Mouse (Mus musculus) limb, embryonic 12.5 days (tissue): ENCODE data around the gene Nfkbil1. TPM values are rescaled to one million over a fixed set of nuclear protein-coding genes. Genes with fewer than 3 reads are reported as not detected.
A peak's percentile ranks its signal among the peaks of the same experiment; 100 is the strongest.

ENCODE experiments used
- ATAC-seq: fragments of 200-750 bp; cut with Nextera tagmentation; 2 replicates; pipeline ENCODE4 v1.8.0; 2017; ENCODE audit warnings: low read depth, moderate TSS enrichment; ENCODE audit not compliant: insufficient number of reproducible peaks, insufficient read depth, low FRiP score, low TSS enrichment
- H3K27ac ChIP-seq: fragments of 300-500 bp; sonication (generic); 2 replicates; pipeline ENCODE4 v1.5.1; 2016; ENCODE audit warnings: mild to moderate bottlenecking, moderate library complexity
- H3K27me3 ChIP-seq: fragments of 300-500 bp; sonication (generic); 2 replicates; pipeline ENCODE4 v1.6.1; 2016; ENCODE audit warnings: mild to moderate bottlenecking, moderate library complexity
- H3K36me3 ChIP-seq: fragments of 300-500 bp; sonication (generic); 2 replicates; pipeline ENCODE4 v1.6.1; 2016; ENCODE audit warnings: mild to moderate bottlenecking, moderate library complexity
- H3K4me1 ChIP-seq: fragments of 300-500 bp; sonication (generic); replicated peaks from 2 replicates; pipeline ENCODE4 v1.6.1; 2016
- H3K4me2 ChIP-seq: fragments of 300-500 bp; sonication (generic); 2 replicates; pipeline ENCODE4 v1.6.1; 2016; ENCODE audit warnings: mild to moderate bottlenecking, moderate library complexity
- H3K4me3 ChIP-seq: fragments of 300-500 bp; sonication (generic); replicated peaks from 2 replicates; pipeline ENCODE4 v1.5.1; 2016; ENCODE audit warnings: mild to moderate bottlenecking
- H3K9ac ChIP-seq: fragments of 300-500 bp; sonication (generic); replicated peaks from 2 replicates; pipeline ENCODE4 v1.6.1; 2016; ENCODE audit warnings: mild to moderate bottlenecking, moderate library complexity
- H3K9me3 ChIP-seq: fragments of 300-500 bp; sonication (generic); 2 replicates; pipeline ENCODE4 v1.6.1; 2016; ENCODE audit warnings: mild to moderate bottlenecking, moderate library complexity
- WGBS: fragments of 180-500 bp; shearing (Covaris S2); methylation state at CpG from one replicate; pipeline ENCODE4 v1.1.7; 2016; 5-methylcytosine and 5-hydroxymethylcytosine counted together
- polyA plus RNA-seq: library from polyadenylated mRNA; unstranded; fragments of >200 nt; fragmentation: Nextera tagmentation; extraction: Ambion mirVana; gene quantifications from 2 replicates; pipeline ENCODE4 v1.2.1, GENCODE M21; 2016

The Nfkbil1 gene
- polyA plus RNA-seq, 1 experiment from 2014 or later: 13.3 TPM

DNA sequence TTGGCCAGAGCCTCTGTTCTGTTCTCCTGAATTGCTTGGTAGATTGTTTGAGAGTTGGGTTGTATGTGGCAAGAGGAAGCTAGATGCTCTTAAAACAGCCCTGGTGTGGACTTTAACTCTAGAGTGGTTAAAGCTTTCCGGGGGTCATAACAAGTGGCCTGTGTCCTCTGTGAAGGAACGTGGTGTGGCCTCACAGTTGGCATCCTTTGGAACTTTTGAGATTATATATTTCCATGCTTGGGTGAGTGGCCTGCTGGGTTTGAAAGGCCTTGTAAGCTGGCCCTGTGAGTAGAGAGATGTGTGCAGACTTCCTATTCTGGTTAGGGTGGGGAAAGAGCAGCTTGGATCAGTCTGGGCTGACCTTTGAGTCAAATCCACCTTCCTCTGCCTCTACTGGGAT lies 9.4 kb upstream of the Nfkbil1 start:
- Histone ChIP-seq H3K27me3 (no peaks in the 10 kb centered on the region), H3K9ac (peak overlapping the region; percentile 100), H3K4me3 (peak overlapping the region; percentile 96), H3K4me1 (peaks cover 38% of the 10 kb centered on the region), H3K9me3 (no peaks in the 10 kb centered on the region), H3K36me3 (peaks cover 72% of the 10 kb centered on the region), H3K4me2 (peak overlapping the region; percentile 97), H3K27ac (no peak overlapping the region)
- WGBS: 84% methylated on average over 2 of the region's 2 CpGs
- ATAC-seq: no peak

GRCm38 (mm10) chr17:35243086-35243485 lies 7.5 kb upstream of the Nfkbil1 start:
- peaks cover 38% of the 10 kb centered on the region for H3K4me1 ChIP-seq
- H3K9ac ChIP-seq: peak overlapping the region; percentile 100
- H3K4me3 ChIP-seq: peak overlapping the region; percentile 96
- 10% methylated on average over 16 of the region's 16 CpGs for WGBS
- no peak for ATAC-seq
- peak overlapping the region; percentile 99 for H3K27ac ChIP-seq
- H3K9me3 ChIP-seq: no peaks in the 10 kb centered on the region
- H3K36me3 ChIP-seq: peaks cover 52% of the 10 kb centered on the region
- H3K27me3 ChIP-seq: no peaks in the 10 kb centered on the region
- H3K4me2 ChIP-seq: peak overlapping the region; percentile 97

DNA sequence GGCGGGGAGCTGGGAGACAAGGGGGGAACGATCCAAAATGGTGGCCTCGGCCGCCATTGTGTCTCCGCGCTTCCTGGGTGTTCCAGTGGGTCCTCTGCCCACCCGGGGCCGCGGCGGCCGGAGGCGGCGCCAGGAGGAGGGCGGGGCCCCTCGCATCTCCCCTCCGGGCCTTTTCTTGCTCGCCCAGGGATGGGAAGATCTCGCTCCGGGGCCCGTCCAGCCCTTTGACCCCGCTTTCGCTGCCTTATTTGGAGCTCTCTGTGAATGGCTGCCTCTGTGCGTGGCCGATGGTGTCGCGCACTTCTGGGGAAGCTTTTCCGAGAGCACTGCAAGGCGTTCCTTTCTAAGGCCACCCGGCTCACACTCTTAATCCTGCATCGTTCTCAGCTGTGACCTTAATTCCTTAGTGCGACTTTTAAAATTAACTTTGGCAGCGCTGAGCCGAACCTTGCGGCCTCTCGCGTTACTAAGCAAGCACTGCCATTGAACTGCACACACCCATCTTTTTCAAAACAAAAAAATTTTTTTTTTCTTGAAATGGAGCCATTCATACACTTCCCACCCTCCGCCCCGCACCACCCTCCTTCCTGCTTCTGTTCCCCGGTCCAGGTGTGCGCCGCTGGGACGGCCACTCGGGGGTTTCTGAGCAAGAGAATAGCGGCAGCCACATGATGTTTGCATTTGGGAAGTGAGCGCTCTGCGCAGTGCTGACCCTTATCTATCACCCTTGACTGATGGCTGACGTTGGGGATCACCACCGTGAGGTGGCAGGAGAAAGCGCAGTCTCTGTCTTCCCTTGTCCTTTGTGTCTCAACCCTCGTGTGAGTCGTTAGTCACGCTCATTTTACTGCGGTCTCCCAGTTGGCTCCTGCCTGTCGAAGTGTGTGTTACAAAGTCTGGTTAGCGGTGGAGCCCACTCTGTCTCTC lies 6.7 kb upstream of the Nfkbil1 start:
- Histone ChIP-seq H3K27me3 (no peaks in the 10 kb centered on the region), H3K4me3 (peak overlapping the region; percentile 96), H3K36me3 (peaks cover 47% of the 10 kb centered on the region), H3K4me2 (peak overlapping the region; percentile 97), H3K27ac (peak overlapping the region; percentile 99), H3K9me3 (no peaks in the 10 kb centered on the region), H3K4me1 (peaks cover 38% of the 10 kb centered on the region), H3K9ac (peak overlapping the region; percentile 100)
- under 1% methylated on average over 54 of the region's 55 CpGs for WGBS
- peak; percentile 23 for ATAC-seq

DNA sequence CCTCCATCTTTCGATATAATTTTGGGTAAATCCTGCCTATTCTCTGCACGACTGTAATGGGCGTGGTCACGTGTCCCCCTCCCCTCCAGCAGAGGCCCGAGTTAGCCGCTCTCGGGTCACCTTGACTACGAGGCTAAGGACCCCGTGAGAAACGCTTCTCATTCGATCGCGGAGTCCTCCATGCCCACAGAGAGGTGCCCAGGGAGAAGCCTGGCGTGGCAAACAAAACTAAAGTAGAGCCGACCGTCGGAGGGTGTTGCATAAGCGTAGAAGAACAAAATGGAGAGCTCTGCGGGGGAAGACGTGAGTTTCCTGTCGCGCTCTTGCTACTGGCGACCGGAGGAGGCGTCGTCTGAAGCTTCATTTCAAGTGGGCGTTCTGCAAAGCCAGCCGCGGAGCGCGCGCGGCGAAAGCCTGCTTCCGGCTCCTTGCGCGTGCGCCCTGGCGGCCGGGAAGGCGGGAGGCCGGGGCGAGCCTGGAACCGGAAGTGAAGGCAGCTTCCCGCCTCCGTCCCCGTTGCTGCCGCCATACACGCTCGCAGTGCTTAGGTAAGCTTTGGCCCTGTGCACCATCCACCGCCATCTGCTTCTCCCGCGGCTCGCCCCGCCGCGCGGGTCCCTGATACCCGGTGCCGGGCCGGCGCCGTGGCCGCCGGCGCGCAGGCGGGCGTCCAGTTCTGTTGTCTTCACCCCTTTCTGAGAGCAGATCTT lies 5.9 kb upstream of the Nfkbil1 start, which contains the start of gene Ddx39b:
TSS of gene Ddx39b (plus strand) at position 442 of the 710 bp plus-strand sequence.
- Histone ChIP-seq H3K9me3 (no peaks in the 10 kb centered on the region), H3K9ac (peak within 1 kb of the TSS; percentile 100), H3K4me3 (peak within 1 kb of the TSS; percentile 96), H3K36me3 (peaks cover 38% of the 10 kb centered on the region), H3K4me1 (peaks cover 41% of the 10 kb centered on the region), H3K4me2 (peak within 1 kb of the TSS; percentile 97), H3K27ac (peak within 1 kb of the TSS; percentile 99), H3K27me3 (no peaks in the 10 kb centered on the region)
- peak; percentile 93 for ATAC-seq
- 0% methylated on average over 69 of the region's 69 CpGs for WGBS

- Histone ChIP-seq H3K9ac (peak overlapping the region; percentile 100), H3K36me3 (peaks cover 30% of the 10 kb centered on the region), H3K27ac (peak overlapping the region; percentile 99), H3K4me1 (peaks cover 40% of the 10 kb centered on the region), H3K4me3 (peak overlapping the region; percentile 96), H3K27me3 (no peaks in the 10 kb centered on the region), H3K4me2 (peak overlapping the region; percentile 97), H3K9me3 (no peaks in the 10 kb centered on the region)
- 0 out of 2 replicates have a peak, but pooled peaks have one; percentile 2 for ATAC-seq
- 27% methylated on average over 12 of the region's 12 CpGs for WGBS
These were observed 5.1 kb upstream of the Nfkbil1 start for GRCm38 (mm10) chr17:35240384-35241304.

- ATAC-seq: no peak
These were observed 4.1 kb upstream of the Nfkbil1 start for GRCm38 (mm10) chr17:35239700-35240099.

GRCm38 (mm10) chr17:35237504-35237903 lies 1.9 kb upstream of the Nfkbil1 start:
- H3K4me1 ChIP-seq: peaks cover 28% of the 10 kb centered on the region
- WGBS: 83% methylated on average over 12 of the region's 12 CpGs
- H3K9ac ChIP-seq: no peak overlapping the region
- no peak overlapping the region for H3K27ac ChIP-seq
- H3K4me3 ChIP-seq: no peak overlapping the region
- H3K4me2 ChIP-seq: no peak overlapping the region
- H3K27me3 ChIP-seq: no peaks in the 10 kb centered on the region
- ATAC-seq: no peak
- no peaks in the 10 kb centered on the region for H3K9me3 ChIP-seq
- peaks cover 9% of the 10 kb centered on the region; the same call in 1 of the 2 replicates for H3K36me3 ChIP-seq

More at GRCm38 (mm10) chr17:35239700-35240099, 4.1 kb upstream of the Nfkbil1 start:
- Histone ChIP-seq H3K4me2 (no peak overlapping the region), H3K27ac (no peak overlapping the region), H3K27me3 (no peaks in the 10 kb centered on the region), H3K4me3 (no peak overlapping the region), H3K9me3 (no peaks in the 10 kb centered on the region), H3K4me1 (peaks cover 30% of the 10 kb centered on the region), H3K36me3 (peaks cover 21% of the 10 kb centered on the region), H3K9ac (no peak overlapping the region)
- 82% methylated on average over 5 of the region's 5 CpGs for WGBS

GRCm38 (mm10) chr17:35236996-35237395 lies 1.4 kb upstream of the Nfkbil1 start:
- Histone ChIP-seq H3K27me3 (no peaks in the 10 kb centered on the region), H3K4me1 (peaks cover 30% of the 10 kb centered on the region), H3K9ac (no peak overlapping the region), H3K9me3 (no peaks in the 10 kb centered on the region), H3K4me2 (no peak overlapping the region), H3K4me3 (no peak overlapping the region), H3K27ac (no peak overlapping the region), H3K36me3 (peaks cover 12% of the 10 kb centered on the region; the same call in 1 of the 2 replicates)
- no peak for ATAC-seq
- WGBS: 72% methylated on average over 9 of the region's 9 CpGs

DNA sequence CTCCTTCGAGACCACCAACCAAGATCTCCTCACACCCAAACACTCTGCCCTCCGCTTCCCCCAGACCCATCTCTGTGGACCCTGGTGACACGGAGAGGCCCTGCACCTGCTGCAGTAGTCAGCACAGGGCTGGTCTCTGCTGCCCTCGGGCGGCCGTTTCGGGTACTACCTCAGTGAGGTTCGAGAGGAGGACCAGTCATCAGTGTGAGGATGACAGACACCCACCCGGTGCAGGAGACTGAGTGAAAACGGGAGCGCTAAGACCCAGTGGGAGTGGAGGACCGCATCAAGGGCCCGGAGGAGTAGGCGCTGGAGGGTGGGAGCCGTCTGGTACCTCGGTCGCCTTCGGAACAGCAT lies 776 bp upstream of the Nfkbil1 start:
- no peaks in the 10 kb centered on the region for H3K9me3 ChIP-seq
- H3K27ac ChIP-seq: peak overlapping the region; percentile 97
- H3K4me3 ChIP-seq: peak overlapping the region; percentile 65
- no peaks in the 10 kb centered on the region for H3K27me3 ChIP-seq
- H3K9ac ChIP-seq: peak overlapping the region; percentile 89
- ATAC-seq: peak; percentile 44
- peaks cover 30% of the 10 kb centered on the region for H3K4me1 ChIP-seq
- H3K36me3 ChIP-seq: peaks cover 12% of the 10 kb centered on the region; the same call in 1 of the 2 replicates
- H3K4me2 ChIP-seq: peak overlapping the region; percentile 84
- 1% methylated on average over 18 of the region's 18 CpGs for WGBS

DNA sequence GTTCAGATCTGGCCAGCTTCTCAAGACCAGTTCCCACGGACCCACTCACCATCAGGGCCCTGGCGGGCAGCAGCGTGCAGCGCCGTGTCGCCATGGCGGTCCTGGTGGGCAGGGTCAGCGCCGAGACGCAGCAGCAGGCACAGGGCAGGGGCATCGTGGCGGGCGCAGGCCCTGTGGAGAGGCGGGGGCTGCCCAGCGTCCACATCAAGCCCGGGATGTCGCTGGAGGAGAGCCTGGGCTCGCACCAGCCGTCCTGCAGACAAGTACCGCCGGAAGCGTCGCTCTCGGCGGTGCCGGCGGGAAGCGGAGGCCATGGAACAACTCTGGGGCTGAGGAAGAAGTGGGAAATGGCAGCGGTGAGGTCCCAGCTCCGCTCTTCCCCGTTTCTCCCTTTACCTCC lies 689 bp downstream of the Nfkbil1 start:
- H3K9me3 ChIP-seq: no peaks in the 10 kb centered on the region
- no peak for ATAC-seq
- 12% methylated on average over 31 of the region's 31 CpGs for WGBS

More for the DNA sequence above, 689 bp downstream of the Nfkbil1 start:
- peak overlapping the region; percentile 65 for H3K4me3 ChIP-seq
- no peaks in the 10 kb centered on the region for H3K27me3 ChIP-seq
- peaks cover 20% of the 10 kb centered on the region for H3K4me1 ChIP-seq
- peak overlapping the region; percentile 97 for H3K27ac ChIP-seq
- H3K9ac ChIP-seq: peak overlapping the region; percentile 89
- peak overlapping the region; percentile 84 for H3K4me2 ChIP-seq
- H3K36me3 ChIP-seq: peaks cover 25% of the 10 kb centered on the region
